In genomic region chr9:58204448-58205000, GRCm38 (mm10) we compare ENCODE assay signal across 8 mouse cellular contexts. TPM values are rescaled to one million over a fixed set of nuclear protein-coding genes. Genes with fewer than 3 reads are reported as not detected.
DNase-seq lines count a peak whose midpoint lies in the region; ATAC-seq and TF ChIP-seq lines count a peak whose summit lies in the region.

No protein-coding gene starts in this region.

- WGBS in forebrain, embryonic 16.5 days: 4% methylated on average over 18 of the region's 18 CpGs
- 3% methylated on average over 18 of the region's 18 CpGs for WGBS in lung, embryonic 14.5 days
- WGBS in thymus, adult 2 months: 3% methylated on average over 18 of the region's 18 CpGs

- H3K27ac ChIP-seq in forebrain, embryonic 16.5 days (ENCODE audit: low read length): peak overlapping the region; percentile 98
- no peak overlapping the region for H3K27ac ChIP-seq in lung, embryonic 14.5 days (ENCODE audit: low read depth)
- H3K27ac ChIP-seq in thymus, adult 2 months (ENCODE audit: control insufficient read depth, insufficient read depth, low read length): no peak overlapping the region

- TF ChIP-seq POLR2A in thymus, adult 2 months (IDR thresholded peaks at IDR 0.05; ENCODE audit: control insufficient read depth, extremely low read depth, insufficient read depth, low read length, poor library complexity): no peak

- H3K36me3 ChIP-seq in G1E (replicated peaks): no peaks in the 10 kb centered on the region
- no peaks in the 10 kb centered on the region for H3K36me3 ChIP-seq in forebrain, embryonic 16.5 days (ENCODE audit: control insufficient read depth, insufficient read depth)
- no peaks in the 10 kb centered on the region for H3K36me3 ChIP-seq in lung, embryonic 14.5 days (ENCODE audit: insufficient read depth)
- H3K36me3 ChIP-seq in thymus, adult 2 months (ENCODE audit: control insufficient read depth, insufficient read depth, low read length): no peaks in the 10 kb centered on the region

- peak overlapping the region; percentile 76 for H3K9ac ChIP-seq in forebrain, embryonic 16.5 days (replicated peaks; ENCODE audit: low read depth, low read length)
- peak overlapping the region; percentile 38 for H3K9ac ChIP-seq in lung, embryonic 14.5 days

- peak overlapping the region; percentile 81 for H3K4me2 ChIP-seq in forebrain, embryonic 16.5 days (ENCODE audit: low read length)
- peak overlapping the region; percentile 67 for H3K4me2 ChIP-seq in lung, embryonic 14.5 days

- DNase-seq in G1E (ENCODE audit: low spot score): peak; percentile 79
- DNase-seq in cerebellum, adult 18-20 months: peak; percentile 89 to 94
- DNase-seq in heart, postnatal 25 days (ENCODE audit: low spot score): peak; percentile 78
- DNase-seq in layer of hippocampus, adult 11-12 months (ENCODE audit: low spot score): peak; percentile 92
- DNase-seq in lung, embryonic 14.5 days: peak; percentile 95
- peak; percentile 93 for DNase-seq in thymus, adult 2 months

- peak; percentile 34; the same call in 1 of the 2 replicates for ATAC-seq in G1E (ENCODE audit: extremely low read depth, insufficient number of reproducible peaks, low FRiP score, poor library complexity, severe bottlenecking)
- peak; percentile 25 for ATAC-seq in forebrain, embryonic 16.5 days
- ATAC-seq in lung, embryonic 14.5 days (ENCODE audit: insufficient read depth): peak; percentile 82
- peak; percentile 84 for ATAC-seq in neutrophil, adult 5-6 weeks (ENCODE audit: extremely low read depth, insufficient number of reproducible peaks, low FRiP score, poor library complexity, severe bottlenecking)

- peak overlapping the region; percentile 34; the same call in 1 of the 2 replicates for H3K4me3 ChIP-seq in G1E (ENCODE audit: low read depth, low read length)
- H3K4me3 ChIP-seq in forebrain, embryonic 16.5 days (replicated peaks; ENCODE audit: low read length): peak overlapping the region; percentile 63
- peak overlapping the region; percentile 35 for H3K4me3 ChIP-seq in lung, embryonic 14.5 days (ENCODE audit: low read depth, low read length)
- peak overlapping the region; percentile 49 for H3K4me3 ChIP-seq in thymus, adult 2 months (ENCODE audit: control insufficient read depth, insufficient read depth, low read length)

- peaks cover 81% of the 10 kb centered on the region for H3K27me3 ChIP-seq in G1E (ENCODE audit: insufficient read depth, low read length)
- peaks cover 8% of the 10 kb centered on the region for H3K27me3 ChIP-seq in forebrain, embryonic 16.5 days (replicated peaks; ENCODE audit: control insufficient read depth, insufficient read depth, low read length)
- peaks cover 45% of the 10 kb centered on the region for H3K27me3 ChIP-seq in lung, embryonic 14.5 days (ENCODE audit: insufficient read depth, low read length)
- H3K27me3 ChIP-seq in thymus, adult 2 months (ENCODE audit: control insufficient read depth, insufficient read depth, low read length): peaks cover 20% of the 10 kb centered on the region; the same call in 1 of the 2 replicates

- H3K4me1 ChIP-seq in G1E (ENCODE audit: insufficient read depth, low read depth, low read length): peaks cover 29% of the 10 kb centered on the region
- H3K4me1 ChIP-seq in forebrain, embryonic 16.5 days (replicated peaks; ENCODE audit: control insufficient read depth, insufficient read depth, low read length): peaks cover 55% of the 10 kb centered on the region
- no peaks in the 10 kb centered on the region for H3K4me1 ChIP-seq in lung, embryonic 14.5 days (ENCODE audit: insufficient read depth)
- 0 out of 2 replicates have a peak, but pooled peaks cover 2% of the 10 kb centered on the region for H3K4me1 ChIP-seq in thymus, adult 2 months (replicated peaks; ENCODE audit: control insufficient read depth, insufficient read depth, low read length)

- no peaks in the 10 kb centered on the region; the same call in 1 of the 2 replicates for H3K9me3 ChIP-seq in G1E (replicated peaks)
- H3K9me3 ChIP-seq in forebrain, embryonic 16.5 days (ENCODE audit: control insufficient read depth, low read length): no peaks in the 10 kb centered on the region
- no peaks in the 10 kb centered on the region for H3K9me3 ChIP-seq in lung, embryonic 14.5 days (ENCODE audit: low read depth, low read length)

- intact Hi-C loops in heart, postnatal 25 days (cut with DNase I): loop anchor here (1.0 kb wide), 1 partner anchor 166 kb away; no protein-coding TSS in a partner anchor

- TF ChIP-seq CTCF in G1E (IDR thresholded peaks at IDR 0.05; ENCODE audit: low read depth, low read length): peak; percentile 64
- TF ChIP-seq CTCF in lung, embryonic 14.5 days (IDR thresholded peaks at IDR 0.05; ENCODE audit: low read depth): peak; percentile 99
- TF ChIP-seq CTCF in thymus, adult 2 months (IDR thresholded peaks at IDR 0.05; ENCODE audit: borderline replicate concordance, control insufficient read depth, extremely low read depth, insufficient read depth, low read length, poor library complexity): peak; percentile 98

RNA-seq across cellular contexts. Expression of gene Islr2, which starts 0.4 kb away (rescaled TPM):
- total RNA-seq in G1E (2014; fragmentation: Nextera tagmentation): not detected in 2 replicates
- total RNA-seq in G1E (2017): 0.11 TPM in 1 of 2 replicates, not detected in the other
- 0.03 and 0.04 TPM in 2 replicates for polyA plus RNA-seq in G1E (2012)
- polyA plus RNA-seq in forebrain, embryonic 16.5 days (2015; fragmentation: Nextera tagmentation; extraction: Ambion mirVana): 74.4 and 88.4 TPM in 2 replicates
- total RNA-seq in heart, postnatal 25 days (2021): 1 to 10 TPM; 1.0 to 1.2 TPM
- polyA plus RNA-seq in lung, embryonic 14.5 days (2014; fragmentation: Nextera tagmentation; extraction: Ambion mirVana): not detected in 2 replicates
- 0.86 and 1.4 TPM in 2 replicates for total RNA-seq in neutrophil, adult 5-6 weeks (2017)
- polyA plus RNA-seq in thymus, adult 2 months (2012; rRNA removed): 0.50 and 1.4 TPM in 2 replicates

RNA-seq across cellular contexts. Expression of gene Islr, which starts 0.4 kb away (rescaled TPM):
- total RNA-seq in G1E (2014; fragmentation: Nextera tagmentation) (not detected in 2 replicates), G1E (2017) (0.12 and 0.22 TPM in 2 replicates)
- polyA plus RNA-seq in G1E (2012): not detected in 2 replicates
- 16.8 and 25.5 TPM in 2 replicates for polyA plus RNA-seq in forebrain, embryonic 16.5 days (2015; fragmentation: Nextera tagmentation; extraction: Ambion mirVana)
- 10 to 100 TPM; 31.4 to 33.0 TPM for total RNA-seq in heart, postnatal 25 days (2021)
- 56.9 and 60.2 TPM in 2 replicates for polyA plus RNA-seq in lung, embryonic 14.5 days (2014; fragmentation: Nextera tagmentation; extraction: Ambion mirVana)
- total RNA-seq in neutrophil, adult 5-6 weeks (2017): not detected in 2 replicates
- polyA plus RNA-seq in thymus, adult 2 months (2012; rRNA removed): 25.3 and 32.2 TPM in 2 replicates

RNA-seq across cellular contexts. Expression of gene Pml, which starts 45.1 kb away (rescaled TPM):
- 101 and 108 TPM in 2 replicates for total RNA-seq in G1E (2014; fragmentation: Nextera tagmentation)
- total RNA-seq in G1E (2017): 19.0 and 22.3 TPM in 2 replicates
- 163 and 217 TPM in 2 replicates for polyA plus RNA-seq in G1E (2012)
- 7.4 and 8.1 TPM in 2 replicates for polyA plus RNA-seq in forebrain, embryonic 16.5 days (2015; fragmentation: Nextera tagmentation; extraction: Ambion mirVana)
- 10 to 100 TPM in 1 of 2 experiments, 1 to 10 TPM in 1; 10.0 to 12.6 TPM for total RNA-seq in heart, postnatal 25 days (2021)
- polyA plus RNA-seq in lung, embryonic 14.5 days (2014; fragmentation: Nextera tagmentation; extraction: Ambion mirVana): 21.4 and 23.2 TPM in 2 replicates
- 91.2 and 103 TPM in 2 replicates for total RNA-seq in neutrophil, adult 5-6 weeks (2017)
- polyA plus RNA-seq in thymus, adult 2 months (2012; rRNA removed): 74.1 and 83.0 TPM in 2 replicates

RNA-seq across cellular contexts. Expression of gene Stoml1, which starts 48.4 kb away (rescaled TPM):
- total RNA-seq in G1E (2014; fragmentation: Nextera tagmentation) (7.4 and 8.6 TPM in 2 replicates), G1E (2017) (6.9 and 8.8 TPM in 2 replicates)
- 6.0 and 6.4 TPM in 2 replicates for polyA plus RNA-seq in G1E (2012)
- 104 and 120 TPM in 2 replicates for polyA plus RNA-seq in forebrain, embryonic 16.5 days (2015; fragmentation: Nextera tagmentation; extraction: Ambion mirVana)
- total RNA-seq in heart, postnatal 25 days (2021): 10 to 100 TPM; 10.3 to 13.5 TPM
- polyA plus RNA-seq in lung, embryonic 14.5 days (2014; fragmentation: Nextera tagmentation; extraction: Ambion mirVana): 23.2 and 27.1 TPM in 2 replicates
- 32.3 and 37.6 TPM in 2 replicates for total RNA-seq in neutrophil, adult 5-6 weeks (2017)
- polyA plus RNA-seq in thymus, adult 2 months (2012; rRNA removed): 67.4 and 71.5 TPM in 2 replicates

Comparison
In these comparisons a context has a peak if more than half of its experiments do, and no peak if none do; other contexts are left out.
1. ATAC-seq: peak in every context shown above with its lines; median percentile 84 in neutrophil, adult 5-6 weeks; 82 in lung, embryonic 14.5 days; 34 in G1E; 25 in forebrain, embryonic 16.5 days.
2. RNA of gene Islr2, which starts 0.4 kb away (polyA plus RNA-seq): 74.4 to 88.4 TPM in forebrain, embryonic 16.5 days; 0.50 to 1.4 TPM in thymus, adult 2 months, 0.03 to 0.04 TPM in G1E and not detected in lung, embryonic 14.5 days; every median in the first group is over 10 times any median in the second.
3. RNA of gene Islr, which starts 0.4 kb away (polyA plus RNA-seq): 56.9 to 60.2 TPM in lung, embryonic 14.5 days, 25.3 to 32.2 TPM in thymus, adult 2 months and 16.8 to 25.5 TPM in forebrain, embryonic 16.5 days; not detected in G1E; every median in the first group is over 10 times any median in the second.
4. Peak in every context shown above with its lines, with median percentiles within 50 percentile points of each other: DNase-seq, H3K4me3 ChIP-seq and CTCF ChIP-seq.